Mouse (Mus musculus): Measurements from ENCODE around the gene Vapb.

- no peak for TF ChIP-seq CTCF (conservative IDR thresholded peaks at IDR 0.05; ENCODE audit: insufficient read depth, insufficient read length, low read depth, low read length)
- no peak for TF ChIP-seq POLR2A (IDR thresholded peaks at IDR 0.05; ENCODE audit: low read depth, low read length)
Measured at GRCm38 (mm10) chr2:173734426-173734825, 2.9 kb upstream of the Vapb start.
